Mouse (Mus musculus) c-Kit-positive CD71-positive TER-119-negative erythroid progenitor cells, embryonic 14.5 days (primary cell): ENCODE data around the gene Nck1.

Experiments used
- DNase-seq: peaks from one replicate; pipeline ENCODE4 v3.0.0-alpha.2; 2013; ENCODE audit warnings: low read depth

The Nck1 gene

GRCm38 (mm10) chr9:100545715-100546593, at the start of gene Nck1:
Gene Nck1, minus strand, starts transcription at chr9:100546134.
- peak; percentile 96 for DNase-seq

- DNase-seq, result no peak
Observed at GRCm38 (mm10) chr9:100590462-100590861, 44.5 kb upstream of the Nck1 start.

GRCm38 (mm10) chr9:100584031-100584430, 38.1 kb upstream of the Nck1 start:
- DNase-seq, result no peak

GRCm38 (mm10) chr9:100582883-100583575, 37.1 kb upstream of the Nck1 start:
- no peak for DNase-seq

- no peak for DNase-seq
Observed at GRCm38 (mm10) chr9:100581543-100582492, 35.9 kb upstream of the Nck1 start.

GRCm38 (mm10) chr9:100580196-100580740, 34.3 kb upstream of the Nck1 start:
- DNase-seq, result no peak

- no peak for DNase-seq
Observed at GRCm38 (mm10) chr9:100573942-100574341, 28.0 kb upstream of the Nck1 start.

- no peak for DNase-seq
Observed at GRCm38 (mm10) chr9:100573300-100573699, 27.4 kb upstream of the Nck1 start.

GRCm38 (mm10) chr9:100571511-100571910, 25.6 kb upstream of the Nck1 start:
- DNase-seq, result no peak

- no peak for DNase-seq
Observed at GRCm38 (mm10) chr9:100570626-100571233, 24.8 kb upstream of the Nck1 start, which contains the start of gene Slc35g2. Gene Slc35g2, minus strand, starts transcription at chr9:100571090.

GRCm38 (mm10) chr9:100569798-100570625, 24.1 kb upstream of the Nck1 start:
- no peak for DNase-seq

GRCm38 (mm10) chr9:100560251-100560890, 14.4 kb upstream of the Nck1 start:
- DNase-seq, result no peak

- DNase-seq, result no peak
Observed at GRCm38 (mm10) chr9:100558991-100559390, 13.1 kb upstream of the Nck1 start.

GRCm38 (mm10) chr9:100558023-100558573, 12.2 kb upstream of the Nck1 start:
- DNase-seq, result no peak

- no peak for DNase-seq
Observed at GRCm38 (mm10) chr9:100555686-100556085, 9.8 kb upstream of the Nck1 start.

- peak; percentile 30 for DNase-seq
Observed at GRCm38 (mm10) chr9:100548313-100548712, 2.4 kb upstream of the Nck1 start.

GRCm38 (mm10) chr9:100546594-100546910, 618 bp upstream of the Nck1 start:
- peak; percentile 24 for DNase-seq

GRCm38 (mm10) chr9:100544948-100545714, 803 bp downstream of the Nck1 start:
- peak; percentile 24 for DNase-seq
